Mouse (Mus musculus): Measurements from ENCODE around the gene Gm21671.
"Not testable (repeated sequence)": the region's sequence is repeated elsewhere in the genome, so short reads cannot be mapped to it uniquely, and the experiment has no call there.

DNA sequence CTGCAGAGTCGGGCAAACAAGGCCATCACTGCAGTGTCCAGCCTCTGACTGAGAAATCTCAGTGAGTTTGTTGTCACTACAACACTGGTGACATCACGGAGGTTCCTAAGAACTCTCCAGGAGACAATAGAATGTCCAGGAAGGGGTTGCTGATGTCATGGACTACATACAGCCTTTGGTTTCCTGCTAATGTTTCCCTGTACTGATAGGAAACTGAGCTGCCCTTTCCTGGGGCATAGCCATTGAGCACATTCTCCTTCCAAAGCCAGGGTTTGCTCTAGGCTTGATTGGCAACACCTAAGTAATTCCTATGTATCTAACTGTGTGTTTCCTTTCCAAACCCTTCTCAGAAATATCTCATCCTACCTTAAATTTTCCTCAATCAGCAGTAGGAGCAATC, 18.3 kb upstream of the Gm21671 start, which contains the start of gene Gm21680:
- TF ChIP-seq CTCF (IDR thresholded peaks at IDR 0.05; ENCODE audit: low read depth); EP300 (optimal IDR thresholded peaks at IDR 0.05): not testable (repeated sequence)
